Mouse (Mus musculus) kidney, postnatal 25 days (tissue): Measurements from ENCODE around the gene Catsper3.

Experiments used
- DNase-seq, 2 experiments: peaks; one replicate each; pipeline ENCODE4 v3.0.0; 2021; ENCODE audit warnings: mixed read lengths in 2 of 2

Gene Catsper3

DNA sequence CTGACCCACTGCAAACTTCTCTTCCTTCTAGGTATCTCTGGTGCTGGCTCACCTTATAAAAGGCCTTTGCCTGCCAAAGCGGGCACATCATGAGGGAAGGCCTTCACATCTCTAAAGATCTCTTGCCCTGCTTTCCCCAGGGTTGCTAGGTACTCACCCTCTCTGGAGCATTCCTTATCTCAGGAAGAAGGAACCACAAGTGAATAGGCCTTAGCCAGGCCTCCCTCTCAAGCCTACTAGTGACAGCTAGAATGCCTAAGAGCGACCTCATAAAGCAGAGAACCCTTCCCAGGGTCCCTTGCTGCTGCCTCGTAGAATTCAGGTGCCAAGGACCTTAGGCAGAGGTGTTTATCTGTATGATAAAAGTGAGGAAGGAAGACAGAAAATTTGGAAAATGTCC lies at the start of gene Catsper3:
TSS of gene Catsper3 (plus strand) at position 301 of the 400 bp plus-strand sequence.
- DNase-seq: no peak

DNA sequence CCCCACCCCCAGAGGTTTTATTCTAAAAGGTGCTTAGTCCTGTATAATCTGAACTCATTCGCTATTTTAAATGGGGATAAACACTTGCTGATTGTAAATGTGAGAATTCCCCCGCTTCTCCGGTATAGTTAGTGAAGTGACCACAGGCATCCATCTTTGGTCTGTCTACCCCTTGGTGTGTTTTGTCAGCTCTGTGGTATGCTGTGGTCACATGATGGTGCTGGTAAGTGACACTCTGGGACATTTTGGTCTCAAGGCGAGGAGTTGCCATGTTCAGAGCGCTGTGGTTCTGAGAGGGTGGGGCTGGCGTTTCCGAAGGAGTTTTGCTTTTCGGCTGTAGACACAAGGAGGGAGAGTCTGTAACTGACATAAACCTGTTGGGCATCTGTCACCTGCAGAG lies 46.5 kb upstream of the Catsper3 start:
- DNase-seq: no peak

DNA sequence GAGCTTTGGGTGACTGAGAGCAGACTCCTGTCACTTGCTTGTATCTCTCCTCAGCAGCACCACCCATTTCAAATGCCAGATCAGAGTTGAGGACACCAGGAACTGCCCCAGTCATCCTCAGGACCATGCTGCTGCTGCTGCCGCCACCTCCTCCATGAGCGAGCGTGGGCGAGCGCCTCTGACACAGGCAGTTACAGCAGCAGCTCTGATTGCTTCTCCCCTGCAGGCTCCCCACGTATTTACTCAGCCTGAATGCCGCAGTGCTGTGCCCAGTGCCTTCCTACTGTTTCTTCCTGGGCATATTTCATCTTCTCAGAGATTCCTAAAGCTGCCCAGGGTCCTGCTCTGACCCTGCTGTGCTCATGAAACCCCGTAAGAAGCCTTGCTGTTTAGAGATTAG lies 42.1 kb upstream of the Catsper3 start:
- DNase-seq: no peak

DNA sequence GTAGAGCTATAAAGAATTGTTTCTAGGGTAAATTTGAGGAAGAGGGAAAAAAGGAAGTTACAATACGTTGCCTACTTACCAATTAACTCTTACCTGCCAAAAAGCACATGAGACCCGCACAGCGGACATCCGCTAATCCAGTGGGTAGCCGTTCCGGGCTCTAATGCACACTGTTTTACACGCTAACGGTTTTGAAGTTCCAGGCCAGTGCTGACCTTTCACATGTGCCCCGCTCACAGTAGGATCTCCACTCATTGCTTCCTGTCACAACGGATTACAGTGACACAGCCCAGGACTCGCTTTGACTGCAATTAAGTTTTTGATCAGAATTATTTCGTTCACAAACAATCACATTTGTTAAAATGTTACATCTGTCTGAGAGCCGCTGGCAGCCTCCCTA lies 30.0 kb upstream of the Catsper3 start:
- no peak for DNase-seq

DNA sequence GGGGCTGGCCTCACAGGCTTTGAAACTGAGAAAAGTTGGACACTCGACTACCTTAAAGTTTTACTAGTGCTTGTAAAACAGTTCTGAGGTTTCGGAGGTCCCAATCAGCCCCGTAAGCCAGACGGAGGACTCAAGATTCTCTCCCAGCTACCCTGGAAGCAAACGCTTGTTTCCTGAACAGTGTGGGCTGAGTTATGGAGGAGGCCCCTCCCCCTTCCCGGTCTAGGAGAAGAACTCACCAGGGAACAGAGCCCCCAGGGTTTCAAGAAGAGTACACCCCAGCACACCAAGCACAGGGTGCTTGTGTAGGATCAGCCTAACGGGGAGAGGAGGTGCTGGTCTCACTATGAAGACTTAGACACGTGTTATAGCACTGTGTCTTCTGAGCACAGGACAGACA lies 27.6 kb upstream of the Catsper3 start:
- DNase-seq: peak; percentile 15 to 50

DNA sequence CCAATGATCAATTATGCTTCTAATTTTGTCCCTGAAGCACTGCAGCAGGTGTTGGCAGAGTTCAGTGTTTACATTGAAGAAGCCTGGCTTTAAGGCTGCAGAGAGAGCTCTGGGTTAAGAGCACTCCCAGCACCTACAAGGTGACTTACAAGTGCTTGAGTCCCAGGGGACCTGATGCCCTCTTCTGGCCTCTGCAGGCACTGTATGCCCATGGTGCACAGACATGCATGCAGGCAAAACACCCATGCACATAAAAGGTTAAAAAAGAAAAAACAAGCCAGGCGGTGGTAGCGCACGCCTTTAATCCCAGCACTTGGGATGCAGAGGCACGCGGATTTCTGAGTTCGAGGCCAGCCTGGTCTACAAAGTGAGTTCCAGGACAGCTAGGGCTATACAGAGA lies 26.7 kb upstream of the Catsper3 start:
- DNase-seq: peak; percentile 21 to 43

DNA sequence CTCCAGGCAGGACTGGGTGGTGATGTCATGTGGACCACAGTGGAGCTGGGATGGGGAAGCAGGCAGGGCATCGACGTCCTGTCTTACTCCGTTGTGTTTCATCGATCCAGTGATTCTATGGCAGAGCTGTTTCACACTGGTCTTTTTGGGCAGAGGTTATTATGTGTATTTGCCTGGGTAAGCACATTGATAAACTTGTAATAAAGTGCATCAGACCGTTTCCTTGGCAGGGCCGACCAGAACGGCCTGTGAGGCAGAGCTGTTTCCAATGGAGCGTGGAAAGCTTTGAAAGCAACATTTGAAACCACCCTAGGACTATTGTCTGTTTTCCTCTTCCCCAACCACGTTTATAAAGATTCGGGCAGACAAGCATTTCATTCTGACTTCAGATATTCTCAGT lies 23.8 kb upstream of the Catsper3 start:
- peak in 1 of 2 experiments; percentile 26 for DNase-seq

DNA sequence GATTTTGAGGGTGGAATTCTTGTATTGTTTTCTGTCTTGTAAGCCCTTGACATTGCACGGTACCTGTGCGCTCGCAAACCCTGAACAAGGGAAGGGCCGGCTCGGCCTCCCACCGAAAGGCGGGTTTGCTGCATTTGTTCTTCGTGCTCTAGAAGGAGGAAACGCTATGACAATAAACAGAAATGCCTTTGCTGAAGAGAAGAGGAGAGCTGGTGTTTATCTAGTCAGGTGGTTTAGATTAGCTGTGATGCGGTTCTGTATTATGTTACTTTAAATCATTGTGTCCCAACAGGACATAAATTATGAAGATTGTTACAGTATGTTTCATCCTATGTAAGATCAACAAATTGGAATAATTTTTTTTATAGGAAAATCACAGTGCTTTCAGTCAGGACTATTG lies 22.9 kb upstream of the Catsper3 start:
- no peak for DNase-seq

DNA sequence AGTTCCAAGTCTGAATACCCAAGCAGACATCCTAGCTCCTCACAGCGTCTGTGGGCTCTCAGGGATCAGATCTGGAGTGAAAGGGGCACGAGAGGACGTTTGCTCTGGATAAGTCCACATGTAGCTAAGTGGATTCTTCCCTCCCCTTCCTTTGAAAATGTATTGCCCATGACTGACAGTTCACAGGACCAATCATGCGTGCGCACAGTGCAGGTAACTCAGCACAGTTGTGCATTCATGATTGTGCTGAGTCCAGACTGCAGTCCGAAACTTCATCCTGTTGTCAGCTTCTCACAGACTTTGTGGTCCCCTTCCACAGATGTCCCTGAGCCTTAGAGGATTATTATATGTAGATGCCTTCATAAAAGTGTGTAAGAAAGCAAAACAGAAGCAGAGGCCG lies 10.0 kb upstream of the Catsper3 start:
- no peak for DNase-seq

DNA sequence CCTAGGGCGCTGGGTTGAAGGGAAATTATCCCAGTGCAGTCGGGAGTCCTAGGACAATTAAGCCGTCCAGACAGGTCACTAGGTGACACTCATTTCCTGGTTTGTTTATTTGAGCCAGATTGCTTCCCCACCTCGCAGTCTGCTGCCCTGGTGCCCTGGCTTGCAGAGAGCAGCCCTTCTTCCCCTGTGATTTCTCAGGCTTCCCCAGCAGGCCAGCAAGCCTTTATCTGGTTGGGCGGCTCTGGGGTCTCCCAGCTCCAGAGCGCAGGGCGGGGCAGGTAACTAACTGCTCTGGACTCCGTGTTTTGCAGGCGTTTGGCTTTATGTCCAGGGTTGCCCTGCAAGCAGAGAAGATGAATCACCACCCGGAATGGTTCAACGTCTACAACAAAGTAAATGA lies 9.3 kb upstream of the Catsper3 start:
- no peak for DNase-seq

DNA sequence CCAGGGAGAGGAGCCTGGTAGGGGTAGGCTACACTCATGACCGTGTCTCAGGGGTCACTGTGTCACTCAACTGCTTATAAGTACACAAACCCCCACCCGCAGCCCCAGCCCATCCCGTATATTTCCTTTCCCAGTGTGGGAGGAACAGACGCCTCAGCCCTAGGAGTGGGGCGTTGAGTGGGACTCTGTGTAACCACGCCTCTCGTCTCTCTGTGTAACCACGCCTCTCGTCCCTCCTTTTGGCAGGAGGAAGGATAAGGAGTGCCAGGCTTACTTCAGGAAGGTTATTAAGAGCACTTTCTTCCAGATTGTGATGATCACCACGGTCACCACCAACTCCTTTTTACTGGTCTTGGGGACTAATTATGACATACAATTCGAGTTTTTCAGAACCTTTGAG lies 1.8 kb downstream of the Catsper3 start:
- DNase-seq: no peak

DNA sequence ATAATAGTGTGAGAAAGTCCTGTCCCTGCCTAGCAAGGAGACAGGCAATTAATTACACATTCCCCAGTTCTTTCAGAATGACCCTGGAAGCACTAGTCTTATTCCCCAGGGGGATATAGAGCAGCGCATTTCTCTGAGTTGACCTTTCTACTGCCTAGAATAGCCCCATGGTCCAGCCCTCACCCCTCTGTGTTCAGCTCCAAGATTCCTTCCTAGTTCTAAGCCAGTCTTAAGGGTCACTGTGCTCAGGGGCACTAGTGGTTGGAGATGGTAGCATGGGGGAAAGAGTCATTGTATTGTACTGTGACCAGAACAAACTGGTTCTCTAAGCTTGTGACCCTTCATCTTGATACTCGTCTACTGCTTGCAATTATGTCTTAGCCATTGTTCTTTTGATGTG lies 16.9 kb downstream of the Catsper3 start:
- DNase-seq: no peak

DNA sequence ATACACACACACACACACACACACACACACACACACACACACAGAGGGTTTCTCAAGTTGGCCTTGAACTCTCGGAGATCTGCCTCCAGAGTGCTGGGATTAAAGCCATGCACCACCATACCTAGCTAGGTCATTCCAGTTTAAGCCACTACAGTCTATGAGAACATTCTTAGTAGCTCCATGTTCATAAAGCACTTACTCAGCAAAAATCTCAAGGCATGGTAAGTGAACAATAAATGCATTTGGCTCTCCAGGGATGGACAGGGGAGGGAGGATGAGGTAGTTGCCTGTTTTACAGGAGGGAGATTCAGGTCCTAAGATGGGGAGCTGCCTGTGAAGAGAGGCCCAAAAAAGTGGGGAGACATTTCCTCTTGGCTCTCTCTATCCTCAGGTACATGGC lies 19.6 kb downstream of the Catsper3 start:
- no peak for DNase-seq

DNA sequence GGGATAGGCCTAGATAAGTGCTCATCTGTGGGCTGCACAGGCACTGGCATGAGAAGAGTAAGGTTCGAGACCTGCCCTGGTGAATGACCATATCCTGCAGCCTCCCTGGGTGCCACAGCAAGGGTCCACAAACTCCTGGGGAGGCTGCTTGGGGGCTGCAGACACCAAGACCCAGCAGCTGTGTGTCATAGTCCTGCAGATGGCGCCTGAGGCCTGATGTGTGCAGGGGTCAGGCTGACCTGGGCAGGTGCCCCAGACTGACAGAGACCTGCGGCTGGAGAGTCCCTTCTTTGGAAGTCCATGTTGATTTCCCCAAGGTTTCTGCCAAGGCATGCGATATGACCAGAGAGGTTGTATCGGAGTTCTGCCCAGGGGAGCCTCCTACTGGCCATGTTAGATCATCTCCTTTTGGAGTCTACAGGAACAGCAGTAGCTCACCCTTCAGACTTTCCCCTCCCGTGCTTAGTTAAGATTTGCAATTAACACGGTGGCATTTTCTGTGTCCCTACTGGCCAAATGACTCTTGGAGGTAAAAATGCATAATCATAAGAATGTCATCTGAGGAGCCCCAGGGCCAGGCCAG lies 24.8 kb downstream of the Catsper3 start:
- no peak for DNase-seq

DNA sequence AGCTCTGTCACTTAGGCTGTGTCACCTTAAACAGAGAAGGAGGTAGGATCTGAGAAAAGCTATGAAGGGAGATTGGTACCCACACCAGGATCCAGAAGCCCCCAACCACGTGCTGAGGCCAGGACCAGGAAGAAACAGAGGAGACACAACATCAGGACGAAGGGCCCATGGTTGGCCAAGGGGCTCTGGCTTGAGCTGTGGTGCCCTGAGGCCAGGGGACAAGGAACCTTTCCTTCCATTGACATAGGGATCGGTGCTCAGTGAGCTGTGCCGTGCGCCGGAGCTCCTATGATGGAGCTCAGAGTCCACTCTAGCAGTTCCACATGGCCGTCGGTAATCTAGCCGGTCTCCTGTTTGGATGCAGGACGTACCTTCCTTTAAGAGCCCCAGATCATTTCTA lies 25.3 kb downstream of the Catsper3 start:
- no peak for DNase-seq

DNA sequence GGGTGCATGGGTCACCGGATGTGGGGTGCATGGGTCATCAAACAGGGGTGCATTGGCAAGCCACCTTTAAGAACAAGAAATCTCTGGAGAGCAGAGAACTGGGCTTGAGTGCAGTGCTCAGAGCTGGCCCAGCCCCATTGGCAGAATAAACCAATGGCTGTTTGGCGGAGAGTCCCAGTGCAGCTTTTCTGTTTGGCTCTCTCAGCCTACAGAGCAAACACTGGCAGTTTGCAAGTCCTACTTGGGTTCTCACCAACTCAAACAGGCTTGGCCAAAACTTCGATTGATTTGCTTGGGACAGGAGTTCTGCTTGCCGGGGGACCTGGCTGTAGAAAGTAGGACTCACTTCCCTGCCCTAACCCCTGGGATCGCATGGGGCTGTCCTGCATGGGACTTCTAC lies 26.6 kb downstream of the Catsper3 start:
- DNase-seq: no peak

DNA sequence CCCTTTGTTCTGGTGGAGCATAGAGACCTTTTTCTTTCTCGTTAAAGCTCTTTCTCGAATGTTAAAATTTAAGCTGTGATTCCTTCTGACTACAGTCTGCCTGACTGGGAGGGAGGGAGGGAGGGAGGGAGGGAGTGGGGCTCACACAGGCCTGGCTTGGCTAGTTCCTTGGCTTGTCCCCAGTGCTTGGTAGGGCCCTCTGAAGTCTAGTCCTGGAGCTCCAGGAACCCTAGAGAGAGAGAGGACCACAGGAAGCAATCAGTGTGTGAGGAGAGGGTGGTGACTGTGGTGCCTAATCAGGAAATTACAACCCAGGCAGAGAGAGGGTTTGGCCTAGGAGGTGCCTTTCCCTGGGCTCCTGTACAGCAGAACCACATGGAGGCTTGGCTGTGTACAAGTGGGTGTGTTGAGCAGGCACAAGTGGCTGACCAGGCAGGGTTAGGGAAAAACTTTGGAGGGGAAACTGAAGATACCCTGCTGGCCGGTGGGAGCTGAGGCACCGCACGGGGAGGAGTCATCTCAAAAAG lies 29.2 kb downstream of the Catsper3 start:
- DNase-seq: no peak

DNA sequence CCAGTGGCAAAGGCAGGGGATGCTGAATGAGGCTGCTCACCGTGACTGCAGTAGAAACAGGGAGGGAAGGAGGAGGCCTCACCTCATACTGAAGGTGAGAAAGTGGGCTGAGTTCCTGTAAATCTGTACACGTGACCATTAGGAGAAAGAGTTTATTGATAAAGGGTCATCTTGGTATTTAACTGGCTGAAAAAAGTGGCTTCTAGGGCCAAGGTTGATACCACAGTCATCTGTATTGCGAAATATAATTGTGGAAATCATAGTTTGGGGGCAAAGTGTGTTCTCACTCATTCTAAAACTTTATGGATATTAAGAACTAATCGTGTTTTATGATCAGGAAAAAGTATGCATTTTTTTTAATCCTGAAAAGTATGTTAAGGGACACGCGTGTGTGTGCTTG lies 30.5 kb downstream of the Catsper3 start:
- no peak for DNase-seq

DNA sequence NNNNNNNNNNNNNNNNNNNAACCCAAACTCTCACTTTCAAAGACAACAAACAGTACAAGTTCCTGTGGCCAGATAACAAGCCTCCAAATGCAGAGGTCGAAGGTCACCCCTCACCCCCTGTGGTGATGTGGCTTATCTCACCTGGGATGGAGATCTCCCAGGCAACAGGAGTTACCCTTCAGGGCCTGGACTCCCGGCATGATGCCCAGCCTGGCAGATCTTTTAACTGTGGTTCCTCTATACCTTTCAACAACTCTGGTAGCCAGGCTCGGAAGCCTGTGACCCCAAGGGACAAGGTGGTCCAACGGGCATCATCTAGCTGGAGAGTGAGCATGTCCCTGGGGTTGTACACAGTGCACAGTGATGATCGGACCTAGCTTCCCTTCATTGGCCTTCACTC lies 38.1 kb downstream of the Catsper3 start:
- no peak for DNase-seq

DNA sequence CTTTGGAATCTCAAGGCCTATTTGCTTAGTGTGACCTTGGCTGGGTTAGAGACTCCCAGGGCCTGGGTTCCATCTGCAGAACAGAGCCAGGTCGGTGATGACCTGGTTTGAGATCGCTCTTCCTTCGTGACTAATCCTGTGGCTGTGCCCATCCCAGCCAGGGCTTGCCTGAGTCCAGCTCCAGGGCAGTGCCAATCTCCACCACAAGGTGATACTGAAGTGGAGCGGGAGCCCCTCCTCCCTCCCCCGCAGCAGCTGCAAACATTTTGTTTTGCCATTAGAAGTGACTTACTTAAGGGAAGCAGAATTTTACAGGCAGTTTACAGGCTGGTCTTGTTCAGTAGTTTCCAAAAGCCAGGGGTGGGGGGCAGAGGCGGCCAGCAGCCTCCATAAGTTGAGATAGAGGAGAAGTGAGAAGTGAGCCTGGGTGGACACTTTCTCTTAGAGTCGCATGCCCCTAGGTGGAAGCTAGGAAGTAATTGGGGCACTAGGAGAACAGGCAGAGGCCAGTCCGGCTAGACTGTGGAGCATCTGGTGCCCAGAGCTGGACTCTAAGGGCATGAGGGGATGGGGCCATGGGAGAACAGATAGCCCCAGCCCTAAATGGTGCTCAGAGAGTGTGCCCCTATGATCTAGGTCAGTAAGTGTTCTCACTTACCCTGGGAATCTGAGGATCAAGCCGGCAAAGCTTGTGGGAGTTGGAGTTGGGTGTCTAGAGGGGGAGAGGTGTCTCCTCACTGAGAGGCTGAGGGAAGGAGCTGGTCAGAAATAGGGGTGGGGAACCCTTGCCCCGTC lies 40.0 kb downstream of the Catsper3 start:
- DNase-seq: no peak

DNA sequence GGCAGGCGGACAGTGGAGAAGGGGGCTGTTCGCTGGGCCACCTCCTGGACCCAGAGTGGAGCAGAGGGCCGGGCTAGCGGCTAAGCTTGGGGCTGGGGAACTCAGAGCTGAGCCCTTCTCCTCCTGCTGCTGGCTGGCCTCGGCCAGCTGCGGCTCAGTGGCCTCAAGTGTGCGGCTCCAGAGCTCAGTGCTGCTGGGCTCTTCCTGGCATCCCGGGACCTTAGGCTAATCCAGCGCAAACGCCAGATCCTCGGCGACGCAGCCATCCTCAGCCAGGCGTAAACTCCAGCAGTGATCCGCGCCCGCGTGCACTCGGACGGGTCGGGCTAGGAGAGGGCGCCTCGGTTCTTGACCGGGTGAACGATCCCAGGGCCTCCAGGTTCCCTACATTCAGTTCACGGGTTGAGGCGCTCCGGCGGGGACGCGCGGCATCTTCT lies 40.9 kb downstream of the Catsper3 start:
- no peak for DNase-seq

DNA sequence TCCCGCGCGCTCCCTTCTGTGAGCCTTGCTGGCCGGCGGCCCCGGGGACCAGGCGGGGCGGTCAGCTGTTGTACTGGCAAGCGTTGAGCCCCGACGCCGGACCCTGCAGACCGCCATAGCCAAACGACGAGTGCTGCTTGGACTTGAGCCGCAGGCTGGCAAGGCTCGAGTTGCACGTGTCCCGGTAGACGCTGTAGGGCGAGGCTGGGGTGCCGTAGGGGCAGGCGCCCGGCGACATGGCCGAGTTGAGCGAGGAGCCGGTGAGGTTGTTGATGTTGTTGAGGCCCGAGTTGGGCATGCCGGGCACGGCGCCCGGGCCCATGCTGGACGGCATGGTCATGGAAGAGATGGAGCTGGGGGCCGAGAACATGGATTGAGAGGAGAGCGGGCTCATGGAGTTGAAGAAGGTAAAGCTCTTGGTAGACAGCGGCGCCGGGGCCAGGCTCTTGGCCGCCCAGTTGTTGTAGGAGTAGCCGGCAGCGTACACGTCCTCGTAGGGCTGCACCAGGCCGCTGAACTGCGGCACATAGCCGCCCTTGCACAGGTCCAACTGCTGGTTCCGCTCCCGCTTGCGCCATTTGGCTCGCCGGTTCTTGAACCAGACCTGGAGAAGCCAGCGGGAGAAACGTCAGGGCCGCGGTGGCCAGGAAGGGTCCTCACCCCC lies 41.8 kb downstream of the Catsper3 start:
- peak in 1 of 2 experiments; percentile 50 for DNase-seq

DNA sequence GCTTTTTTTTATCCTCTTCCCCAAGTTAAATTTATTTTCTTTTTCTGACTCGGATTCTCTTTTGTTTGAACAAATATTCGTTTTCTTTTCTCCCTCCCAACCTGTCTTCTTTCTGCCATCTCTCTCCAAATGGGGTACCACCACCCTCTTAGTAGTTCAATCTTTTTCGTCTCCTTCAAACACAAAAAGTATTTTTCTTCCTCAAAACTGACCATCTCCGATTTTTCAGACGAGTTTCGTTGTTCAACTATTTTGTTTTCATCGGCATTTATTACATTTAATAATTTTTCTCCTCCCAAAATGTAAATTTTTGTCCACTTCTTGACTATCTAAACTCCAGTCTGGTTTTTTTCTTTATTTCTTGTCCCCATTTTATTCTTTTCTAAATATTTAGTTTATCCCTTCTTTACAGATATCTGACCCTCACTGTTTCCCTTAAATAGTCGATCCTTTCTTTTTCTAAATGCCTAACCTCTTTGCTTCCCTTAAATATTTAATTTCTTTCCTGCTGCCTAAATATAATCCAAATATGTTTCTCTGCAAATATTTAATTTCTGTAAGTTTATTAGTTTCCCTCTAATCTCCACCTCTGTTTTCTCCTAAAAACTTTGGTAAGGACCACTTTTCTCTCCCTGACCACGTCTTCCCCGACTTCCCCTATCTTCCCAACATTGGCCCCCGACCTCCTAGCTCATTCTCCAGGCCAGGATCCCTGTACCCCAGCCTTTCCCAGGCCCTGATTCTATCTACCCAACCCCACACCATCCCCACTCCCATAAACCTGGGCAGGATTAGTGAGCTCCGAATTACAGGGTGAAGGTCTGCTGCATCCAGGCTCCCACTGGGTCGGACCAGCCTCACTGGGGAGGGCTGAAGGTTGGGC lies 42.7 kb downstream of the Catsper3 start:
- DNase-seq: no peak
